Comparison of ENCODE assay signal across 24 mouse cellular contexts in genomic region chr14:106550150-106550549, GRCm38 (mm10).
DNase-seq lines count a peak whose midpoint lies in the region; ATAC-seq lines count a peak whose summit lies in the region.
"Had no signal": no experiment of that assay in that cellular context is flagged by ENCODE, and none has a peak within 500 bp of the region (broad histone marks: within the 10 kb centered on the region; RNA-seq: fewer than 3 reads in every experiment).

No protein-coding gene starts in this region.

- H3K9ac ChIP-seq in embryonic facial prominence, embryonic 14.5 days (ENCODE audit: low read depth, low read length) = no peak overlapping the region
- no peak overlapping the region for H3K9ac ChIP-seq in hindbrain, embryonic 14.5 days
- H3K9ac ChIP-seq in midbrain, embryonic 14.5 days (replicated peaks; ENCODE audit: low read length) = no peak overlapping the region
- no peak overlapping the region for H3K9ac ChIP-seq in neural tube, embryonic 13.5 days
- H3K9ac ChIP-seq: embryonic facial prominence, embryonic 13.5 days; forebrain, embryonic 13.5 days; heart, embryonic 12.5 days; heart, embryonic 15.5 days; intestine, embryonic 15.5 days had no signal

- H3K4me1 ChIP-seq in embryonic facial prominence, embryonic 14.5 days (ENCODE audit: control insufficient read depth, insufficient read depth, low read length) = no peaks in the 10 kb centered on the region
- H3K4me1 ChIP-seq in embryonic facial prominence, embryonic 10.5 days = no peaks in the 10 kb centered on the region
- no peaks in the 10 kb centered on the region for H3K4me1 ChIP-seq in hindbrain, embryonic 14.5 days (replicated peaks; ENCODE audit: control insufficient read depth, insufficient read depth, low read length)
- no peaks in the 10 kb centered on the region for H3K4me1 ChIP-seq in hindbrain, embryonic 10.5 days (replicated peaks)
- H3K4me1 ChIP-seq in midbrain, embryonic 14.5 days (ENCODE audit: control insufficient read depth, insufficient read depth, low read length) = no peaks in the 10 kb centered on the region
- H3K4me1 ChIP-seq in midbrain, embryonic 10.5 days = no peaks in the 10 kb centered on the region
- no peaks in the 10 kb centered on the region for H3K4me1 ChIP-seq in neural tube, embryonic 13.5 days (replicated peaks)
- H3K4me1 ChIP-seq: embryonic facial prominence, embryonic 13.5 days; forebrain, embryonic 10.5 days; forebrain, embryonic 13.5 days; heart, embryonic 12.5 days; heart, embryonic 15.5 days; intestine, embryonic 15.5 days had no signal

- H3K4me3 ChIP-seq in embryonic facial prominence, embryonic 14.5 days (ENCODE audit: low read depth, low read length) = no peak overlapping the region
- no peak overlapping the region for H3K4me3 ChIP-seq in embryonic facial prominence, embryonic 10.5 days
- no peak overlapping the region for H3K4me3 ChIP-seq in hindbrain, embryonic 14.5 days (replicated peaks; ENCODE audit: low read length)
- H3K4me3 ChIP-seq in hindbrain, embryonic 10.5 days = no peak overlapping the region
- no peak overlapping the region for H3K4me3 ChIP-seq in midbrain, embryonic 14.5 days (replicated peaks; ENCODE audit: low read depth, low read length)
- H3K4me3 ChIP-seq in midbrain, embryonic 10.5 days = no peak overlapping the region
- no peak overlapping the region for H3K4me3 ChIP-seq in neural tube, embryonic 13.5 days
- H3K4me3 ChIP-seq: embryonic facial prominence, embryonic 13.5 days; forebrain, embryonic 10.5 days; forebrain, embryonic 13.5 days; heart, embryonic 12.5 days; heart, embryonic 15.5 days; intestine, embryonic 15.5 days had no signal

- no peaks in the 10 kb centered on the region for H3K36me3 ChIP-seq in embryonic facial prominence, embryonic 14.5 days (ENCODE audit: control insufficient read depth, insufficient read depth, low read length)
- H3K36me3 ChIP-seq in embryonic facial prominence, embryonic 10.5 days (replicated peaks) = no peaks in the 10 kb centered on the region
- H3K36me3 ChIP-seq in hindbrain, embryonic 14.5 days (replicated peaks; ENCODE audit: control insufficient read depth, insufficient read depth) = no peaks in the 10 kb centered on the region
- H3K36me3 ChIP-seq in hindbrain, embryonic 10.5 days = no peaks in the 10 kb centered on the region
- no peaks in the 10 kb centered on the region for H3K36me3 ChIP-seq in midbrain, embryonic 14.5 days (ENCODE audit: control insufficient read depth, insufficient read depth, low read length)
- H3K36me3 ChIP-seq in midbrain, embryonic 10.5 days = no peaks in the 10 kb centered on the region
- H3K36me3 ChIP-seq in neural tube, embryonic 13.5 days = no peaks in the 10 kb centered on the region
- H3K36me3 ChIP-seq: embryonic facial prominence, embryonic 13.5 days; forebrain, embryonic 10.5 days; heart, embryonic 12.5 days; heart, embryonic 15.5 days; intestine, embryonic 15.5 days had no signal

- WGBS in embryonic facial prominence, embryonic 14.5 days = 15% methylated on average over 1 of the region's 1 CpGs
- 29% methylated on average over 1 of the region's 1 CpGs for WGBS in embryonic facial prominence, embryonic 10.5 days
- WGBS in hindbrain, embryonic 14.5 days = 5% methylated on average over 1 of the region's 1 CpGs
- 30% methylated on average over 1 of the region's 1 CpGs for WGBS in hindbrain, embryonic 10.5 days
- WGBS in midbrain, embryonic 14.5 days = 9% methylated on average over 1 of the region's 1 CpGs
- 33% methylated on average over 1 of the region's 1 CpGs for WGBS in midbrain, embryonic 10.5 days
- 15% methylated on average over 1 of the region's 1 CpGs for WGBS in neural tube, embryonic 13.5 days

- no peak overlapping the region for H3K4me2 ChIP-seq in embryonic facial prominence, embryonic 14.5 days (ENCODE audit: low read depth, low read length)
- no peak overlapping the region for H3K4me2 ChIP-seq in hindbrain, embryonic 14.5 days (replicated peaks)
- no peak overlapping the region for H3K4me2 ChIP-seq in midbrain, embryonic 14.5 days (ENCODE audit: low read length)
- H3K4me2 ChIP-seq in neural tube, embryonic 13.5 days = no peak overlapping the region
- H3K4me2 ChIP-seq: embryonic facial prominence, embryonic 13.5 days; forebrain, embryonic 13.5 days; heart, embryonic 12.5 days; heart, embryonic 15.5 days; intestine, embryonic 15.5 days had no signal

- DNase-seq in embryonic facial prominence, embryonic 14.5 days (ENCODE audit: low spot score) = peak; percentile 4
- DNase-seq in embryonic facial prominence, embryonic 10.5 days (ENCODE audit: low spot score) = no peak
- peak; percentile 57 for DNase-seq in hindbrain, embryonic 14.5 days (ENCODE audit: low spot score)
- DNase-seq in hindbrain, embryonic 10.5 days (ENCODE audit: low spot score) = no peak
- peak; percentile 44 for DNase-seq in midbrain, embryonic 14.5 days
- DNase-seq in midbrain, embryonic 10.5 days (ENCODE audit: low spot score) = no peak
- no peak for DNase-seq in neural tube, embryonic 10.5 days (ENCODE audit: extremely low spot score, low spot score)
- DNase-seq: adrenal gland, postnatal 10 days; adrenal gland, postnatal 36 days; cerebellum, adult 11 months; cerebellum, adult 2 months; cerebellum, adult 9-11 months; cerebellum, postnatal 25 days; gastrocnemius, postnatal 25 days; heart, adult 18-20 months; heart, postnatal 10 days; heart, postnatal 36 days had no signal

- H3K9me3 ChIP-seq in embryonic facial prominence, embryonic 14.5 days (ENCODE audit: control insufficient read depth, low read length) = no peaks in the 10 kb centered on the region
- no peaks in the 10 kb centered on the region for H3K9me3 ChIP-seq in embryonic facial prominence, embryonic 10.5 days
- H3K9me3 ChIP-seq in hindbrain, embryonic 14.5 days (ENCODE audit: control insufficient read depth, low read length) = 0 out of 2 replicates have a peak, but pooled peaks cover 5% of the 10 kb centered on the region
- no peaks in the 10 kb centered on the region for H3K9me3 ChIP-seq in hindbrain, embryonic 10.5 days
- H3K9me3 ChIP-seq in midbrain, embryonic 14.5 days (ENCODE audit: control insufficient read depth, low read length) = no peaks in the 10 kb centered on the region
- H3K9me3 ChIP-seq in midbrain, embryonic 10.5 days (replicated peaks) = no peaks in the 10 kb centered on the region
- no peaks in the 10 kb centered on the region for H3K9me3 ChIP-seq in neural tube, embryonic 13.5 days
- H3K9me3 ChIP-seq: embryonic facial prominence, embryonic 13.5 days; forebrain, embryonic 10.5 days; forebrain, embryonic 13.5 days; heart, embryonic 15.5 days; intestine, embryonic 15.5 days had no signal

- H3K27ac ChIP-seq in embryonic facial prominence, embryonic 14.5 days (replicated peaks; ENCODE audit: low read depth, low read length) = no peak overlapping the region
- H3K27ac ChIP-seq in embryonic facial prominence, embryonic 10.5 days (replicated peaks) = no peak overlapping the region
- no peak overlapping the region for H3K27ac ChIP-seq in hindbrain, embryonic 14.5 days
- no peak overlapping the region for H3K27ac ChIP-seq in hindbrain, embryonic 10.5 days
- H3K27ac ChIP-seq in midbrain, embryonic 14.5 days (replicated peaks; ENCODE audit: low read depth, low read length) = no peak overlapping the region
- H3K27ac ChIP-seq in midbrain, embryonic 10.5 days (replicated peaks) = no peak overlapping the region
- H3K27ac ChIP-seq in neural tube, embryonic 13.5 days (replicated peaks) = no peak overlapping the region
- H3K27ac ChIP-seq: embryonic facial prominence, embryonic 13.5 days; forebrain, embryonic 10.5 days; forebrain, embryonic 13.5 days; heart, embryonic 15.5 days; intestine, embryonic 15.5 days had no signal

- ATAC-seq in embryonic facial prominence, embryonic 14.5 days (ENCODE audit: low read depth) = no peak
- no peak for ATAC-seq in hindbrain, embryonic 14.5 days (ENCODE audit: low FRiP score)
- ATAC-seq in midbrain, embryonic 14.5 days (ENCODE audit: low FRiP score, low TSS enrichment) = no peak
- ATAC-seq in neural tube, embryonic 13.5 days (ENCODE audit: low read depth) = 0 out of 2 replicates have a peak, but pooled peaks have one; percentile 59
- ATAC-seq: forebrain, embryonic 13.5 days; intestine, embryonic 15.5 days had no signal

- no peaks in the 10 kb centered on the region for H3K27me3 ChIP-seq in embryonic facial prominence, embryonic 14.5 days (replicated peaks; ENCODE audit: control insufficient read depth, insufficient read depth, low read length)
- no peaks in the 10 kb centered on the region for H3K27me3 ChIP-seq in embryonic facial prominence, embryonic 10.5 days (replicated peaks; ENCODE audit: low read depth, poor library complexity, severe bottlenecking)
- H3K27me3 ChIP-seq in hindbrain, embryonic 14.5 days (ENCODE audit: control insufficient read depth, insufficient read depth, low read length) = no peaks in the 10 kb centered on the region
- H3K27me3 ChIP-seq in hindbrain, embryonic 10.5 days (ENCODE audit: insufficient read depth, poor library complexity, severe bottlenecking) = no peaks in the 10 kb centered on the region
- H3K27me3 ChIP-seq in midbrain, embryonic 14.5 days (ENCODE audit: control insufficient read depth, insufficient read depth, low read length) = no peaks in the 10 kb centered on the region
- H3K27me3 ChIP-seq in midbrain, embryonic 10.5 days (ENCODE audit: low read depth, poor library complexity, severe bottlenecking) = no peaks in the 10 kb centered on the region
- no peaks in the 10 kb centered on the region for H3K27me3 ChIP-seq in neural tube, embryonic 13.5 days
- H3K27me3 ChIP-seq: embryonic facial prominence, embryonic 13.5 days; forebrain, embryonic 13.5 days; heart, embryonic 12.5 days; heart, embryonic 15.5 days; intestine, embryonic 15.5 days had no signal

Comparison
In these comparisons a context has a peak if more than half of its experiments do, and no peak if none do; other contexts are left out.
1. DNase-seq: peak in embryonic facial prominence, embryonic 14.5 days (single experiment), hindbrain, embryonic 14.5 days (single experiment) and midbrain, embryonic 14.5 days (single experiment); none in embryonic facial prominence, embryonic 10.5 days (single experiment), hindbrain, embryonic 10.5 days (single experiment), midbrain, embryonic 10.5 days (single experiment) and neural tube, embryonic 10.5 days (single experiment).